Mouse (Mus musculus) limb, embryonic 14.5 days (tissue): ENCODE data around the gene Samt1. TPM values are rescaled to one million over a fixed set of nuclear protein-coding genes. Genes with fewer than 3 reads are reported as not detected.
"Not testable (repeated sequence)": the region's sequence is repeated elsewhere in the genome, so short reads cannot be mapped to it uniquely, and the experiment has no call there.

Source experiments
- ATAC-seq: fragments of 200-750 bp; cut with Nextera tagmentation; 2 replicates; pipeline ENCODE4 v1.8.0; 2017; ENCODE audit warnings: low read depth, moderate number of reproducible peaks, moderate TSS enrichment; ENCODE audit not compliant: low FRiP score
- DNase-seq: peaks from one replicate; pipeline ENCODE4 v3.0.0-alpha.2; 2015; ENCODE audit warnings: low spot score
- H3K27ac ChIP-seq: fragments of 300-500 bp; sonication (generic); replicated peaks from 2 replicates; pipeline ENCODE4 v1.5.1; 2014; ENCODE audit warnings: low read depth, mild to moderate bottlenecking, low read length, moderate library complexity, mixed read lengths
- H3K27me3 ChIP-seq: fragments of 300-500 bp; sonication (generic); 2 replicates; pipeline ENCODE4 v1.6.1; 2014; ENCODE audit warnings: low read length, mixed read lengths; ENCODE audit not compliant: control insufficient read depth, insufficient read depth
- H3K36me3 ChIP-seq: fragments of 300-500 bp; sonication (generic); 2 replicates; pipeline ENCODE4 v1.6.1; 2014; ENCODE audit warnings: mild to moderate bottlenecking, low read length, moderate library complexity, mixed read lengths; ENCODE audit not compliant: control insufficient read depth, insufficient read depth
- H3K4me1 ChIP-seq: fragments of 300-500 bp; sonication (generic); 2 replicates; pipeline ENCODE4 v1.6.1; 2014; ENCODE audit warnings: antibody characterized with exemption, low read length, mixed read lengths; ENCODE audit not compliant: control insufficient read depth, insufficient read depth
- H3K4me2 ChIP-seq: fragments of 300-500 bp; sonication (generic); replicated peaks from 2 replicates; pipeline ENCODE4 v1.6.1; 2014; ENCODE audit warnings: low read depth, mild to moderate bottlenecking, low read length, moderate library complexity; ENCODE audit not compliant: severe bottlenecking
- H3K4me3 ChIP-seq: fragments of 300-500 bp; sonication (generic); replicated peaks from 2 replicates; pipeline ENCODE4 v1.5.1; 2014; ENCODE audit warnings: low read length
- H3K9ac ChIP-seq: fragments of 300-500 bp; sonication (generic); 2 replicates; pipeline ENCODE4 v1.6.1; 2014; ENCODE audit warnings: mild to moderate bottlenecking, low read depth, low read length, moderate library complexity; ENCODE audit not compliant: severe bottlenecking
- H3K9me3 ChIP-seq: fragments of 300-500 bp; sonication (generic); 2 replicates; pipeline ENCODE4 v1.6.1; 2016; ENCODE audit warnings: low read length; ENCODE audit not compliant: control insufficient read depth
- POLR2A ChIP-seq: fragments of 200-500 bp; IDR thresholded peaks from 2 replicates; pipeline ENCODE4 v1.8.0; 2012; ENCODE audit warnings: inconsistent platforms, mild to moderate bottlenecking, moderate library complexity, borderline replicate concordance; ENCODE audit not compliant: insufficient read depth, insufficient read length; ENCODE audit errors: extremely low read depth
- WGBS: fragments of 180-500 bp; shearing (Covaris S2); extraction: QIAGEN DNeasy Blood & Tissue Kit; methylation state at CpG from one replicate; pipeline ENCODE4 v1.1.7; 2014; 5-methylcytosine and 5-hydroxymethylcytosine counted together
- polyA plus RNA-seq, 2 experiments: library from polyadenylated mRNA; depleted of rRNA in 1 of 2; stranded (reverse) in 1 of 2; unstranded in 1 of 2; fragments of >200 nt; fragmentation: Nextera tagmentation in 1 of 2; extraction: Ambion mirVana in 1 of 2; gene quantifications; 2 replicates each; pipeline versions ENCODE4 v1.2.1 to v1.2.3; 2012 to 2014

Gene Samt1
- polyA plus RNA-seq (2012; rRNA removed) (not detected in 2 replicates), polyA plus RNA-seq (2014; fragmentation: Nextera tagmentation; extraction: Ambion mirVana) (not detected in 2 replicates)

- H3K9ac ChIP-seq, H3K9me3 ChIP-seq, DNase-seq, H3K27ac ChIP-seq, H3K4me2 ChIP-seq, H3K27me3 ChIP-seq, H3K36me3 ChIP-seq, ATAC-seq, H3K4me3 ChIP-seq, H3K4me1 ChIP-seq: not testable (repeated sequence)
These were observed at the start of gene Samt1 for GRCm38 (mm10) chrX:154012540-154012939. TSS of gene Samt1 (minus strand) at chrX:154012640.

GRCm38 (mm10) chrX:154054939-154055338 lies 42.5 kb upstream of the Samt1 start, which contains the start of gene Gm10057:
TSS of gene Gm10057 (minus strand) at chrX:154055039.
- H3K27ac ChIP-seq, H3K4me3 ChIP-seq, H3K4me2 ChIP-seq, H3K36me3 ChIP-seq, ATAC-seq, H3K4me1 ChIP-seq, H3K27me3 ChIP-seq, H3K9ac ChIP-seq, H3K9me3 ChIP-seq, DNase-seq: not testable (repeated sequence)

GRCm38 (mm10) chrX:154033727-154034126 lies 21.3 kb upstream of the Samt1 start, which contains the start of gene 4921511M17Rik:
TSS of gene 4921511M17Rik (minus strand) at chrX:154033827.
- H3K4me3 ChIP-seq, H3K27me3 ChIP-seq, H3K36me3 ChIP-seq, DNase-seq, H3K4me1 ChIP-seq, H3K9ac ChIP-seq, ATAC-seq, H3K9me3 ChIP-seq, H3K27ac ChIP-seq, H3K4me2 ChIP-seq: not testable (repeated sequence)

GRCm38 (mm10) chrX:153976914-153977313 lies 35.5 kb downstream of the Samt1 start:
- not testable (repeated sequence) for H3K9ac ChIP-seq, H3K27me3 ChIP-seq, H3K4me1 ChIP-seq, ATAC-seq, DNase-seq, H3K27ac ChIP-seq, H3K4me3 ChIP-seq, H3K9me3 ChIP-seq, H3K4me2 ChIP-seq, H3K36me3 ChIP-seq
- WGBS: no CpG with 5 or more reads among the region's 2 CpGs

GRCm38 (mm10) chrX:153976467-153976866 lies 36.0 kb downstream of the Samt1 start:
- not testable (repeated sequence) for H3K9me3 ChIP-seq, H3K4me3 ChIP-seq, H3K4me1 ChIP-seq, H3K36me3 ChIP-seq, H3K27ac ChIP-seq, H3K27me3 ChIP-seq, DNase-seq, ATAC-seq, H3K9ac ChIP-seq, H3K4me2 ChIP-seq
- 23% methylated on average over 4 of the region's 4 CpGs for WGBS

GRCm38 (mm10) chrX:153974450-153974849 lies 38.0 kb downstream of the Samt1 start:
- no peak for DNase-seq
- H3K27me3 ChIP-seq: no peaks in the 10 kb centered on the region
- no peak overlapping the region for H3K9ac ChIP-seq
- TF ChIP-seq POLR2A: no peak
- no peaks in the 10 kb centered on the region for H3K9me3 ChIP-seq
- H3K27ac ChIP-seq: no peak overlapping the region
- no peaks in the 10 kb centered on the region for H3K4me1 ChIP-seq
- H3K4me2 ChIP-seq: no peak overlapping the region
- no peak for ATAC-seq
- H3K4me3 ChIP-seq: no peak overlapping the region
- 33% methylated on average over 2 of the region's 2 CpGs for WGBS
- no peaks in the 10 kb centered on the region for H3K36me3 ChIP-seq

- H3K36me3 ChIP-seq, H3K27me3 ChIP-seq, DNase-seq, H3K9me3 ChIP-seq, H3K4me1 ChIP-seq, H3K9ac ChIP-seq, H3K4me2 ChIP-seq, ATAC-seq, H3K27ac ChIP-seq, H3K4me3 ChIP-seq: not testable (repeated sequence)
- no CpG with 5 or more reads among the region's 2 CpGs for WGBS
These were observed 59.6 kb downstream of the Samt1 start for GRCm38 (mm10) chrX:153952866-153953265.
